Comparison of ENCODE assay signal across 27 mouse cellular contexts in genomic region chr13:119656846-119657416, GRCm38 (mm10). TPM values are rescaled to one million over a fixed set of nuclear protein-coding genes. Genes with fewer than 3 reads are reported as not detected.
DNase-seq lines count a peak whose midpoint lies in the region; ATAC-seq lines count a peak whose summit lies in the region.
"Had no signal": no experiment of that assay in that cellular context is flagged by ENCODE, and none has a peak within 500 bp of the region (broad histone marks: within the 10 kb centered on the region; RNA-seq: fewer than 3 reads in every experiment).

No protein-coding gene starts in this region.

- H3K4me1 ChIP-seq in hindbrain, embryonic 16.5 days (ENCODE audit: control insufficient read depth, insufficient read depth, low read depth, low read length), result no peaks in the 10 kb centered on the region
- H3K4me1 ChIP-seq: forebrain, embryonic 12.5 days; heart, embryonic 10.5 days; midbrain, embryonic 15.5 days; neural tube, embryonic 12.5 days had no signal

- H3K27ac ChIP-seq in hindbrain, embryonic 16.5 days (ENCODE audit: low read depth, low read length), result no peak overlapping the region
- H3K27ac ChIP-seq: forebrain, embryonic 12.5 days; heart, embryonic 10.5 days; hindbrain, embryonic 14.5 days; kidney, postnatal 0 days; macrophage; midbrain, embryonic 15.5 days; neural tube, embryonic 12.5 days had no signal

- H3K4me3 ChIP-seq in hindbrain, embryonic 16.5 days (ENCODE audit: low read length), result no peak overlapping the region
- H3K4me3 ChIP-seq: forebrain, embryonic 12.5 days; heart, embryonic 10.5 days; midbrain, embryonic 15.5 days; neural tube, embryonic 12.5 days had no signal

- DNase-seq in cerebellum, adult 11-12 months, result peak; percentile 26
- no peak for DNase-seq in cerebellum, postnatal 36 days
- peak; percentile 59 for DNase-seq in NIH3T3 (ENCODE audit: low read depth)
- DNase-seq in adrenal gland, postnatal 10 days, result peak; percentile 57
- peak; percentile 16 for DNase-seq in fibroblast of lung, adult 2 months (ENCODE audit: low read depth)
- DNase-seq in ovary, postnatal 10 days (ENCODE audit: low spot score), result no peak
- DNase-seq: heart, postnatal 4 days; kidney, adult 2 months; liver, postnatal 0 days; retina, postnatal 1 day; thymus, postnatal 14 days had no signal

- WGBS in hindbrain, embryonic 16.5 days, result 88% methylated on average over 6 of the region's 6 CpGs

- no peaks in the 10 kb centered on the region for H3K9me3 ChIP-seq in hindbrain, embryonic 16.5 days (ENCODE audit: control insufficient read depth, low read length)
- H3K9me3 ChIP-seq: forebrain, embryonic 12.5 days; heart, embryonic 10.5 days; midbrain, embryonic 15.5 days had no signal

- no peak overlapping the region for H3K9ac ChIP-seq in hindbrain, embryonic 16.5 days (ENCODE audit: low read depth, low read length)
- H3K9ac ChIP-seq: forebrain, embryonic 12.5 days; hindbrain, embryonic 14.5 days; liver, postnatal 0 days; midbrain, embryonic 15.5 days; neural tube, embryonic 12.5 days had no signal

- no peak for ATAC-seq in hindbrain, embryonic 16.5 days
- ATAC-seq: liver, postnatal 0 days; lung, postnatal 0 days; midbrain, embryonic 15.5 days had no signal

- H3K27me3 ChIP-seq in hindbrain, embryonic 16.5 days (replicated peaks; ENCODE audit: control insufficient read depth, insufficient read depth, low read length), result no peaks in the 10 kb centered on the region
- H3K27me3 ChIP-seq: forebrain, embryonic 12.5 days; midbrain, embryonic 15.5 days; neural tube, embryonic 12.5 days had no signal

- H3K36me3 ChIP-seq in hindbrain, embryonic 16.5 days (ENCODE audit: control insufficient read depth, insufficient read depth, low read length), result no peaks in the 10 kb centered on the region
- H3K36me3 ChIP-seq: forebrain, embryonic 12.5 days; heart, embryonic 10.5 days; midbrain, embryonic 15.5 days; neural tube, embryonic 12.5 days had no signal

- no peak overlapping the region for H3K4me2 ChIP-seq in hindbrain, embryonic 16.5 days (ENCODE audit: low read length)
- H3K4me2 ChIP-seq: forebrain, embryonic 12.5 days; hindbrain, embryonic 14.5 days; liver, embryonic 11.5 days; midbrain, embryonic 15.5 days; neural tube, embryonic 12.5 days had no signal

RNA-seq across cellular contexts. Expression of gene Hmgcs1, which starts 33.2 kb away (rescaled TPM):
- total RNA-seq in adrenal gland, postnatal 10 days (2021), result 100 to 1,000 TPM; 219 to 270 TPM
- polyA plus RNA-seq in hindbrain, embryonic 16.5 days (2015; fragmentation: Nextera tagmentation; extraction: Ambion mirVana), result 567 and 577 TPM in 2 replicates

RNA-seq across cellular contexts. Expression of gene Ccl28, which starts 33.3 kb away (rescaled TPM):
- under 1 TPM; 0.27 to 0.61 TPM for total RNA-seq in adrenal gland, postnatal 10 days (2021)
- polyA plus RNA-seq in hindbrain, embryonic 16.5 days (2015; fragmentation: Nextera tagmentation; extraction: Ambion mirVana), result 0.26 and 0.46 TPM in 2 replicates
- total RNA-seq: granulocyte monocyte progenitor cell, adult 5-6 weeks had no signal
- polyA plus RNA-seq: C2C12; embryonic facial prominence, embryonic 11.5 days; heart, embryonic 16.5 days; intestine, embryonic 14.5 days; liver, postnatal 0 days; macrophage; spleen, adult 2 months had no signal

Comparison
In these comparisons a context has a peak if more than half of its experiments do, and no peak if none do; other contexts are left out.
1. DNase-seq: peak in cerebellum, adult 11-12 months (single experiment), NIH3T3 (single experiment), adrenal gland, postnatal 10 days (single experiment) and fibroblast of lung, adult 2 months (single experiment); none in cerebellum, postnatal 36 days (0 of 2) and ovary, postnatal 10 days (single experiment).